Mouse (Mus musculus) neural tube, embryonic 13.5 days (tissue): ENCODE measurements at regions not wholly inside any gene's neighbourhood (a gene's known extent, or its start where the extent isn't known, plus 50 kb on each side); places are given as distances from the start of the nearest gene placed in this dataset.

Source experiments
- ATAC-seq: fragments of 200-750 bp; cut with Nextera tagmentation; 2 replicates; pipeline ENCODE4 v1.8.0; 2017; ENCODE audit warnings: low read depth, mild to moderate bottlenecking, moderate TSS enrichment, moderate library complexity
- H3K27ac ChIP-seq: fragments of 300-500 bp; sonication (generic); replicated peaks from 2 replicates; pipeline ENCODE4 v1.5.1; 2015; ENCODE audit warnings: moderate library complexity, mild to moderate bottlenecking, inconsistent platforms
- H3K27me3 ChIP-seq: fragments of 300-500 bp; sonication (generic); 2 replicates; pipeline ENCODE4 v1.6.1; 2015; ENCODE audit warnings: mild to moderate bottlenecking, inconsistent platforms
- H3K36me3 ChIP-seq: fragments of 300-500 bp; sonication (generic); 2 replicates; pipeline ENCODE4 v1.6.1; 2015; ENCODE audit warnings: mild to moderate bottlenecking, inconsistent platforms
- H3K4me1 ChIP-seq: fragments of 300-500 bp; sonication (generic); replicated peaks from 2 replicates; pipeline ENCODE4 v1.6.1; 2015; ENCODE audit warnings: inconsistent platforms
- H3K4me2 ChIP-seq: fragments of 300-500 bp; sonication (generic); 2 replicates; pipeline ENCODE4 v1.6.1; 2015; ENCODE audit warnings: inconsistent platforms, mild to moderate bottlenecking, moderate library complexity
- H3K4me3 ChIP-seq: fragments of 300-500 bp; sonication (generic); 2 replicates; pipeline ENCODE4 v1.5.1; 2015; ENCODE audit warnings: mild to moderate bottlenecking, inconsistent platforms
- H3K9ac ChIP-seq: fragments of 300-500 bp; sonication (generic); 2 replicates; pipeline ENCODE4 v1.6.1; 2015; ENCODE audit warnings: moderate library complexity, mild to moderate bottlenecking, inconsistent platforms
- H3K9me3 ChIP-seq: fragments of 300-500 bp; sonication (generic); 2 replicates; pipeline ENCODE4 v1.6.1; 2016; ENCODE audit warnings: inconsistent platforms
- WGBS: fragments of 180-500 bp; shearing (Covaris S2); methylation state at CpG from one replicate; pipeline ENCODE4 v1.1.7; 2015; 5-methylcytosine and 5-hydroxymethylcytosine counted together

DNA sequence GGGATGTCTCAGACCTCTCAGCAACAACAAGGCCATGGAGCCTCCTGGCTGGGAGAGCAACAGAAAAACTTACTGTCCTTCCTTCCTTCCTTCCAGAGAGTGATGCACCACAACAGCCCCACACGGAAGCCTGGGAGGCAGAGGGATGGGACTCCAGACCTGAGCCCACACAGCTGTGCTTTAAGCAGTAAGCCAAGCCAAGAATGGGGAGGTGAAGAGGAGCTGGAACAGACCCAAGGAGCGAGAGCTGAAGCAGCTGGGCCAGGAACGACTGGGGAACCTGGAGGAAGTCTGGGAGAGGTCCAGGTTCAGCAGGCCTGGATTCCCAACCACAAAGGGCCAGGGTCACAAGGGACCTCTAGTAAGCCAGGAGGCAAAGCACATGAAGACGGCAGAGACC is 67.5 kb downstream of the Cpn2 start:
- H3K27me3 ChIP-seq = peaks cover 11% of the 10 kb centered on the region
- no peak for ATAC-seq
- H3K4me2 ChIP-seq = no peak overlapping the region
- no peak overlapping the region for H3K27ac ChIP-seq
- H3K4me1 ChIP-seq = peaks cover under 1% of the 10 kb centered on the region; the same call in 1 of the 2 replicates
- H3K4me3 ChIP-seq = no peak overlapping the region
- no peak overlapping the region for H3K9ac ChIP-seq
- H3K9me3 ChIP-seq = no peaks in the 10 kb centered on the region
- no peaks in the 10 kb centered on the region for H3K36me3 ChIP-seq
- 66% methylated on average over 4 of the region's 4 CpGs for WGBS

GRCm38 (mm10) chr16:30204144-30204543 is 63.2 kb downstream of the Cpn2 start:
- 44% methylated on average over 4 of the region's 4 CpGs for WGBS
- no peak for ATAC-seq
- H3K4me1 ChIP-seq = peaks cover 12% of the 10 kb centered on the region
- H3K4me2 ChIP-seq = no peak overlapping the region
- H3K9ac ChIP-seq = no peak overlapping the region
- H3K36me3 ChIP-seq = no peaks in the 10 kb centered on the region
- no peaks in the 10 kb centered on the region for H3K9me3 ChIP-seq
- H3K27me3 ChIP-seq = peaks cover 13% of the 10 kb centered on the region
- no peak overlapping the region for H3K27ac ChIP-seq
- no peak overlapping the region for H3K4me3 ChIP-seq

GRCm38 (mm10) chr16:30205314-30205815 is 61.9 kb downstream of the Cpn2 start:
- Histone ChIP-seq H3K9me3 (no peaks in the 10 kb centered on the region), H3K4me3 (no peak overlapping the region), H3K27ac (no peak overlapping the region), H3K36me3 (no peaks in the 10 kb centered on the region), H3K4me1 (peaks cover 12% of the 10 kb centered on the region), H3K4me2 (peak overlapping the region; percentile 29), H3K27me3 (peaks cover 13% of the 10 kb centered on the region), H3K9ac (no peak overlapping the region; the same call in 1 of the 2 replicates)
- no peak for ATAC-seq
- WGBS = 5% methylated on average over 8 of the region's 8 CpGs

DNA sequence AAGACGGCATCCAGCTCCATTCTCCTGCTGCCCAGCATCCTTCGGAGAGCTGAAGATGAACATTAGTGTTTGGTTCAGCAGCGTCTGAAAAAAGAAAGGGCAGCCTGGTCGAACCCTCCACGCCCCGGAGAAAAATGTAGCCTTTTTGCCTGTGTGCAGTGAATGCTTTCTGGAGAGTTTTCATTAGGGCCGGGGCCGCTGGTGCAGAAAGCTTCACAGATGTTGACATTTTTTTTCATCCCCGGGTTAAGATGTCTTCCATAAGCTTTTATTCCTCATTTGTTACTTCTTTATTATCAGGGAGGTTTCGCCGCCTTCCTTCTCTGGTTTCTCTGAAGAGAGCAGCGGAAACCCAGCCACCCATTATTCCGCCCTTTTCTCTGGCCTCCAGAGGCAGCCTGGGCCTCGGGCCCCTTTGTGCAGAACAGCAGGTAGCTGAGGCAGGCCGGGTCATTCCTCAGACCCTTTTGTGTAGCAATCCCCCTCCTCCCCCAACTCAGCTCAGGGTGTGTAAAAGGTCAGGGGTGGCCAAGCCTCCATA is 61.4 kb downstream of the Cpn2 start:
- Histone ChIP-seq H3K27me3 (peaks cover 13% of the 10 kb centered on the region), H3K4me1 (peaks cover 12% of the 10 kb centered on the region), H3K36me3 (no peaks in the 10 kb centered on the region), H3K4me2 (peak overlapping the region; percentile 29), H3K27ac (no peak overlapping the region), H3K9me3 (no peaks in the 10 kb centered on the region), H3K4me3 (no peak overlapping the region), H3K9ac (no peak overlapping the region; the same call in 1 of the 2 replicates)
- 5% methylated on average over 15 of the region's 15 CpGs for WGBS
- ATAC-seq = no peak
